Mouse (Mus musculus) forebrain, embryonic 12.5 days (tissue): Measurements from ENCODE around the gene BC147527. TPM values are rescaled to one million over a fixed set of nuclear protein-coding genes. Genes with fewer than 3 reads are reported as not detected.

Source experiments
- ATAC-seq: fragments of 200-750 bp; cut with Nextera tagmentation; 2 replicates; pipeline ENCODE4 v1.8.0; 2017; ENCODE audit warnings: moderate TSS enrichment; ENCODE audit not compliant: low FRiP score
- H3K27ac ChIP-seq: fragments of 300-500 bp; sonication (generic); 2 replicates; pipeline ENCODE4 v1.5.1; 2016; ENCODE audit warnings: mild to moderate bottlenecking
- H3K27me3 ChIP-seq: fragments of 300-500 bp; sonication (generic); 2 replicates; pipeline ENCODE4 v1.6.1; 2016; ENCODE audit warnings: mild to moderate bottlenecking
- H3K36me3 ChIP-seq: fragments of 300-500 bp; sonication (generic); replicated peaks from 2 replicates; pipeline ENCODE4 v1.6.1; 2016; ENCODE audit warnings: mild to moderate bottlenecking
- H3K4me1 ChIP-seq: fragments of 300-500 bp; sonication (generic); 2 replicates; pipeline ENCODE4 v1.6.1; 2016
- H3K4me2 ChIP-seq: fragments of 300-500 bp; sonication (generic); 2 replicates; pipeline ENCODE4 v1.6.1; 2016; ENCODE audit warnings: mild to moderate bottlenecking, moderate library complexity
- H3K4me3 ChIP-seq: fragments of 300-500 bp; sonication (generic); replicated peaks from 2 replicates; pipeline ENCODE4 v1.5.1; 2016; ENCODE audit warnings: mild to moderate bottlenecking
- H3K9ac ChIP-seq: fragments of 300-500 bp; sonication (generic); 2 replicates; pipeline ENCODE4 v1.6.1; 2016; ENCODE audit warnings: mild to moderate bottlenecking
- H3K9me3 ChIP-seq: fragments of 300-500 bp; sonication (generic); 2 replicates; pipeline ENCODE4 v1.6.1; 2016
- WGBS: fragments of 180-500 bp; shearing (Covaris S2); methylation state at CpG from one replicate; pipeline ENCODE4 v1.1.7; 2016; 5-methylcytosine and 5-hydroxymethylcytosine counted together
- polyA plus RNA-seq: library from polyadenylated mRNA; unstranded; fragments of >200 nt; fragmentation: Nextera tagmentation; extraction: Ambion mirVana; gene quantifications from 2 replicates; pipeline ENCODE4 v1.2.1, GENCODE M21; 2016

BC147527 gene
- polyA plus RNA-seq, 1 experiment from 2014 or later, result not detected

GRCm38 (mm10) chr13:120320183-120320582, 20.0 kb downstream of the BC147527 start:
- WGBS, result 68% methylated on average over 3 of the region's 3 CpGs
- Histone ChIP-seq H3K9me3 (no peaks in the 10 kb centered on the region; the same call in 1 of the 2 replicates), H3K27ac (no peak overlapping the region), H3K36me3 (no peaks in the 10 kb centered on the region), H3K27me3 (no peaks in the 10 kb centered on the region), H3K4me2 (no peak overlapping the region), H3K4me1 (no peaks in the 10 kb centered on the region), H3K4me3 (no peak overlapping the region), H3K9ac (no peak overlapping the region)
- ATAC-seq, result no peak

GRCm38 (mm10) chr13:120320721-120321120, 20.5 kb downstream of the BC147527 start:
- no peak for ATAC-seq
- Histone ChIP-seq H3K4me1 (no peaks in the 10 kb centered on the region), H3K27me3 (no peaks in the 10 kb centered on the region), H3K9ac (no peak overlapping the region), H3K36me3 (no peaks in the 10 kb centered on the region), H3K9me3 (no peaks in the 10 kb centered on the region; the same call in 1 of the 2 replicates), H3K27ac (no peak overlapping the region), H3K4me2 (no peak overlapping the region), H3K4me3 (no peak overlapping the region)
- 96% methylated on average over 1 of the region's 1 CpGs for WGBS

Other genes starting within 250 kb of the BC147527 start
- not detected in 2 replicates for gene Gm21188, start 248.2 kb upstream of the BC147527 start, polyA plus RNA-seq
- not detected in 2 replicates for gene Gm20767, start 160.1 kb upstream of the BC147527 start, polyA plus RNA-seq
- gene Gm21818, start 128.0 kb upstream of the BC147527 start, polyA plus RNA-seq, result not detected in 2 replicates
- not detected in 2 replicates for gene Gm21762, start 84.4 kb upstream of the BC147527 start, polyA plus RNA-seq
- gene Gm21731, start 61.3 kb upstream of the BC147527 start, polyA plus RNA-seq, result not detected in 2 replicates
- gene AF067061, start 37.3 kb upstream of the BC147527 start, polyA plus RNA-seq, result not detected in 2 replicates
- not detected in 2 replicates for gene Tcstv3, start 16.5 kb downstream of the BC147527 start, polyA plus RNA-seq